In genomic region chr6:94203642-94204145, GRCm38 (mm10) we compare ENCODE assay signal across 16 mouse cellular contexts.
DNase-seq lines count a peak whose midpoint lies in the region; ATAC-seq lines count a peak whose summit lies in the region.
"Had no signal": no experiment of that assay in that cellular context is flagged by ENCODE, and none has a peak within 500 bp of the region (broad histone marks: within the 10 kb centered on the region; RNA-seq: fewer than 3 reads in every experiment).

No protein-coding gene starts in this region.

- peak overlapping the region; percentile 61 for H3K27ac ChIP-seq in heart, embryonic 16.5 days (ENCODE audit: low read length)
- peak overlapping the region; percentile 10; the same call in 1 of the 2 replicates for H3K27ac ChIP-seq in embryonic facial prominence, embryonic 10.5 days (replicated peaks)
- peak overlapping the region; percentile 88 for H3K27ac ChIP-seq in intestine, embryonic 16.5 days (ENCODE audit: low read length)
- no peak overlapping the region for H3K27ac ChIP-seq in forebrain, embryonic 15.5 days (replicated peaks)
- H3K27ac ChIP-seq: forebrain, embryonic 10.5 days; liver, embryonic 15.5 days; midbrain, embryonic 15.5 days; neural tube, embryonic 15.5 days had no signal

- peaks cover 59% of the 10 kb centered on the region for H3K4me1 ChIP-seq in heart, embryonic 16.5 days (ENCODE audit: control insufficient read depth, insufficient read depth, low read length)
- H3K4me1 ChIP-seq in embryonic facial prominence, embryonic 10.5 days: peaks cover 51% of the 10 kb centered on the region
- peaks cover 18% of the 10 kb centered on the region for H3K4me1 ChIP-seq in intestine, embryonic 16.5 days (ENCODE audit: control insufficient read depth, insufficient read depth, low read length)
- 0 out of 2 replicates have a peak, but pooled peaks cover 3% of the 10 kb centered on the region for H3K4me1 ChIP-seq in forebrain, embryonic 15.5 days
- H3K4me1 ChIP-seq: midbrain, embryonic 15.5 days had no signal

- H3K27me3 ChIP-seq in heart, embryonic 16.5 days (ENCODE audit: control insufficient read depth, insufficient read depth, low read length): no peaks in the 10 kb centered on the region
- no peaks in the 10 kb centered on the region for H3K27me3 ChIP-seq in embryonic facial prominence, embryonic 10.5 days (replicated peaks; ENCODE audit: low read depth, poor library complexity, severe bottlenecking)
- no peaks in the 10 kb centered on the region for H3K27me3 ChIP-seq in intestine, embryonic 16.5 days (replicated peaks; ENCODE audit: control insufficient read depth, insufficient read depth, low read length)
- H3K27me3 ChIP-seq in forebrain, embryonic 15.5 days: no peaks in the 10 kb centered on the region
- H3K27me3 ChIP-seq: liver, embryonic 15.5 days; midbrain, embryonic 15.5 days; neural tube, embryonic 15.5 days had no signal

- 8% methylated on average over 5 of the region's 5 CpGs for WGBS in heart, embryonic 16.5 days
- 54% methylated on average over 5 of the region's 5 CpGs for WGBS in embryonic facial prominence, embryonic 10.5 days
- WGBS in intestine, embryonic 16.5 days: 32% methylated on average over 5 of the region's 5 CpGs
- WGBS in forebrain, embryonic 15.5 days: 58% methylated on average over 5 of the region's 5 CpGs

- H3K4me2 ChIP-seq in heart, embryonic 16.5 days (ENCODE audit: low read depth, low read length): peak overlapping the region; percentile 1
- peak overlapping the region; percentile 36 for H3K4me2 ChIP-seq in intestine, embryonic 16.5 days (ENCODE audit: low read depth, low read length)
- no peak overlapping the region for H3K4me2 ChIP-seq in forebrain, embryonic 15.5 days (replicated peaks)
- H3K4me2 ChIP-seq: liver, embryonic 15.5 days; midbrain, embryonic 15.5 days; neural tube, embryonic 15.5 days had no signal

- H3K4me3 ChIP-seq in heart, embryonic 16.5 days (ENCODE audit: low read length): no peak overlapping the region
- no peak overlapping the region for H3K4me3 ChIP-seq in embryonic facial prominence, embryonic 10.5 days
- H3K4me3 ChIP-seq in intestine, embryonic 16.5 days (ENCODE audit: low read length): peak overlapping the region; percentile 7
- no peak overlapping the region for H3K4me3 ChIP-seq in forebrain, embryonic 15.5 days
- H3K4me3 ChIP-seq: forebrain, embryonic 10.5 days; liver, embryonic 15.5 days; midbrain, embryonic 15.5 days; neural tube, embryonic 15.5 days had no signal

- 0 out of 2 replicates have a peak overlapping the region, but pooled peaks have one; percentile 13 for H3K9ac ChIP-seq in heart, embryonic 16.5 days (ENCODE audit: low read length)
- peak overlapping the region; percentile 27 for H3K9ac ChIP-seq in intestine, embryonic 16.5 days (ENCODE audit: low read depth, low read length)
- H3K9ac ChIP-seq in forebrain, embryonic 15.5 days (replicated peaks): no peak overlapping the region
- H3K9ac ChIP-seq: liver, embryonic 15.5 days; midbrain, embryonic 15.5 days; neural tube, embryonic 15.5 days had no signal

- H3K36me3 ChIP-seq in heart, embryonic 16.5 days (ENCODE audit: control insufficient read depth, insufficient read depth): no peaks in the 10 kb centered on the region
- H3K36me3 ChIP-seq in embryonic facial prominence, embryonic 10.5 days (replicated peaks): no peaks in the 10 kb centered on the region
- no peaks in the 10 kb centered on the region for H3K36me3 ChIP-seq in intestine, embryonic 16.5 days (ENCODE audit: control insufficient read depth, insufficient read depth, low read length)
- no peaks in the 10 kb centered on the region for H3K36me3 ChIP-seq in forebrain, embryonic 15.5 days
- H3K36me3 ChIP-seq: forebrain, embryonic 10.5 days; liver, embryonic 15.5 days; midbrain, embryonic 15.5 days; neural tube, embryonic 15.5 days had no signal

- no peak for DNase-seq in heart, adult 18-20 months
- no peak for DNase-seq in embryonic facial prominence, embryonic 10.5 days (ENCODE audit: low spot score)
- peak; percentile 39 for DNase-seq in lung, postnatal 10 days
- DNase-seq in gastrocnemius, postnatal 25 days: no peak
- DNase-seq in frontal cortex, postnatal 10 days (ENCODE audit: low spot score in 2 of 2): no peak
- DNase-seq: right cerebral cortex, postnatal 25 days; thymus, adult 2 months had no signal

- H3K9me3 ChIP-seq in heart, embryonic 16.5 days (replicated peaks; ENCODE audit: control insufficient read depth, low read length): no peaks in the 10 kb centered on the region
- H3K9me3 ChIP-seq in embryonic facial prominence, embryonic 10.5 days: no peaks in the 10 kb centered on the region
- H3K9me3 ChIP-seq in intestine, embryonic 16.5 days (ENCODE audit: control insufficient read depth, low read length): no peaks in the 10 kb centered on the region
- H3K9me3 ChIP-seq in forebrain, embryonic 15.5 days: no peaks in the 10 kb centered on the region
- H3K9me3 ChIP-seq: forebrain, embryonic 10.5 days; liver, embryonic 15.5 days; midbrain, embryonic 15.5 days; neural tube, embryonic 15.5 days had no signal

- no peak for ATAC-seq in heart, embryonic 16.5 days (replicated peaks; ENCODE audit: extremely low read depth, insufficient read depth, low FRiP score)
- ATAC-seq in intestine, embryonic 16.5 days: peak; percentile 91
- no peak for ATAC-seq in forebrain, embryonic 15.5 days (replicated peaks)
- ATAC-seq: CD4-positive, CD25-positive, alpha-beta regulatory T cell, adult 4 months; hindbrain, embryonic 16.5 days; midbrain, embryonic 15.5 days had no signal
